Mouse (Mus musculus) spleen, adult 12 weeks (tissue): ENCODE measurements around the gene Lrrc4b.

Source experiments
- DNase-seq: peaks from one replicate; pipeline ENCODE4 v3.0.0; 2022; ENCODE audit warnings: low spot score

The Lrrc4b gene

GRCm38 (mm10) chr7:44436267-44436666 lies 7.4 kb downstream of the Lrrc4b start:
- DNase-seq, result no peak

- DNase-seq, result no peak
Measured at GRCm38 (mm10) chr7:44437188-44437587, 8.4 kb downstream of the Lrrc4b start.

GRCm38 (mm10) chr7:44437933-44438332 lies 9.1 kb downstream of the Lrrc4b start:
- no peak for DNase-seq

GRCm38 (mm10) chr7:44439696-44440095 lies 10.9 kb downstream of the Lrrc4b start:
- no peak for DNase-seq

- no peak for DNase-seq
Measured at GRCm38 (mm10) chr7:44440479-44440878, 11.7 kb downstream of the Lrrc4b start.

GRCm38 (mm10) chr7:44441180-44441579 lies 12.4 kb downstream of the Lrrc4b start:
- no peak for DNase-seq

- no peak for DNase-seq
Measured at GRCm38 (mm10) chr7:44441648-44442109, 12.9 kb downstream of the Lrrc4b start.

- DNase-seq, result no peak
Measured at GRCm38 (mm10) chr7:44442407-44442821, 13.6 kb downstream of the Lrrc4b start.

GRCm38 (mm10) chr7:44443268-44444173 lies 14.7 kb downstream of the Lrrc4b start:
- no peak for DNase-seq

GRCm38 (mm10) chr7:44444886-44445527 lies 16.2 kb downstream of the Lrrc4b start:
- no peak for DNase-seq

GRCm38 (mm10) chr7:44445528-44445923 lies 16.7 kb downstream of the Lrrc4b start:
- no peak for DNase-seq

GRCm38 (mm10) chr7:44446070-44446855 lies 17.4 kb downstream of the Lrrc4b start:
- no peak for DNase-seq

GRCm38 (mm10) chr7:44453256-44453655 lies 24.4 kb downstream of the Lrrc4b start:
- DNase-seq, result no peak

GRCm38 (mm10) chr7:44456302-44456701 lies 27.5 kb downstream of the Lrrc4b start:
- DNase-seq, result no peak

GRCm38 (mm10) chr7:44460067-44460466 lies 31.2 kb downstream of the Lrrc4b start:
- DNase-seq, result no peak

GRCm38 (mm10) chr7:44460767-44461502 lies 32.1 kb downstream of the Lrrc4b start:
- no peak for DNase-seq

GRCm38 (mm10) chr7:44461503-44462217 lies 32.8 kb downstream of the Lrrc4b start:
- DNase-seq, result no peak

- DNase-seq, result peak; percentile 51
Measured at GRCm38 (mm10) chr7:44462218-44463055, 33.6 kb downstream of the Lrrc4b start.

- DNase-seq, result no peak
Measured at GRCm38 (mm10) chr7:44463056-44463425, 34.2 kb downstream of the Lrrc4b start.
